Mouse (Mus musculus) hindbrain, embryonic 14.5 days (tissue): ENCODE measurements around the gene Oprd1. TPM values are rescaled to one million over a fixed set of nuclear protein-coding genes. Genes with fewer than 3 reads are reported as not detected.
A peak's percentile ranks its signal among the peaks of the same experiment; 100 is the strongest.

ENCODE experiments used
- ATAC-seq: fragments of 200-750 bp; cut with Nextera tagmentation; 2 replicates; pipeline ENCODE4 v1.8.0; 2017; ENCODE audit warnings: moderate number of reproducible peaks, mild to moderate bottlenecking, moderate TSS enrichment, moderate library complexity; ENCODE audit not compliant: low FRiP score
- DNase-seq: peaks from one replicate; pipeline ENCODE4 v3.0.0-alpha.2; 2015; ENCODE audit warnings: low spot score
- H3K27ac ChIP-seq: fragments of 300-500 bp; sonication (generic); 2 replicates; pipeline ENCODE4 v1.5.1; 2014; ENCODE audit warnings: mild to moderate bottlenecking, moderate library complexity
- H3K27me3 ChIP-seq: fragments of 300-500 bp; sonication (generic); 2 replicates; pipeline ENCODE4 v1.6.1; 2014; ENCODE audit warnings: mild to moderate bottlenecking, low read length, mixed read lengths; ENCODE audit not compliant: control insufficient read depth, insufficient read depth
- H3K36me3 ChIP-seq: fragments of 300-500 bp; sonication (generic); replicated peaks from 2 replicates; pipeline ENCODE4 v1.6.1; 2014; ENCODE audit not compliant: control insufficient read depth, insufficient read depth
- H3K4me1 ChIP-seq: fragments of 300-500 bp; sonication (generic); replicated peaks from 2 replicates; pipeline ENCODE4 v1.6.1; 2014; ENCODE audit warnings: antibody characterized with exemption, low read length, mixed read lengths; ENCODE audit not compliant: control insufficient read depth, insufficient read depth
- H3K4me2 ChIP-seq: fragments of 300-500 bp; sonication (generic); replicated peaks from 2 replicates; pipeline ENCODE4 v1.6.1; 2014; ENCODE audit warnings: mild to moderate bottlenecking, moderate library complexity
- H3K4me3 ChIP-seq: fragments of 300-500 bp; sonication (generic); replicated peaks from 2 replicates; pipeline ENCODE4 v1.5.1; 2014; ENCODE audit warnings: mild to moderate bottlenecking, low read length
- H3K9ac ChIP-seq: fragments of 300-500 bp; sonication (generic); 2 replicates; pipeline ENCODE4 v1.6.1; 2014
- H3K9me3 ChIP-seq: fragments of 300-500 bp; sonication (generic); 2 replicates; pipeline ENCODE4 v1.6.1; 2016; ENCODE audit warnings: low read length; ENCODE audit not compliant: control insufficient read depth
- WGBS: fragments of 180-500 bp; shearing (Covaris S2); extraction: QIAGEN DNeasy Blood & Tissue Kit; methylation state at CpG from one replicate; pipeline ENCODE4 v1.1.7; 2014; 5-methylcytosine and 5-hydroxymethylcytosine counted together
- polyA plus RNA-seq: library from polyadenylated mRNA; unstranded; fragments of >200 nt; fragmentation: Nextera tagmentation; extraction: Ambion mirVana; gene quantifications from 2 replicates; pipeline ENCODE4 v1.2.1, GENCODE M21; 2014

Gene Oprd1
- polyA plus RNA-seq, 1 experiment from 2014 or later = 0.63 TPM

- Histone ChIP-seq H3K9me3 (no peaks in the 10 kb centered on the region), H3K4me3 (no peak overlapping the region)
- 91% methylated on average over 8 of the region's 8 CpGs for WGBS
These were observed 17.2 kb downstream of the Oprd1 start for GRCm38 (mm10) chr4:132127091-132127490.

GRCm38 (mm10) chr4:132123166-132123565 is 21.1 kb downstream of the Oprd1 start:
- ATAC-seq (no peak), DNase-seq (no peak)
- no peak overlapping the region for H3K4me3 ChIP-seq
- no peak overlapping the region for H3K9ac ChIP-seq
- H3K27me3 ChIP-seq = no peaks in the 10 kb centered on the region
- H3K4me2 ChIP-seq = no peak overlapping the region
- no peak overlapping the region for H3K27ac ChIP-seq
- H3K9me3 ChIP-seq = no peaks in the 10 kb centered on the region
- 86% methylated on average over 1 of the region's 1 CpGs for WGBS
- H3K4me1 ChIP-seq = no peaks in the 10 kb centered on the region
- H3K36me3 ChIP-seq = no peaks in the 10 kb centered on the region

More at GRCm38 (mm10) chr4:132127091-132127490, 17.2 kb downstream of the Oprd1 start:
- H3K27ac ChIP-seq = no peak overlapping the region
- no peaks in the 10 kb centered on the region for H3K27me3 ChIP-seq
- ATAC-seq = no peak
- H3K4me1 ChIP-seq = peaks cover 8% of the 10 kb centered on the region; the same call in 1 of the 2 replicates
- no peaks in the 10 kb centered on the region for H3K36me3 ChIP-seq
- no peak overlapping the region for H3K4me2 ChIP-seq
- H3K9ac ChIP-seq = no peak overlapping the region
- DNase-seq = no peak

- H3K9me3 ChIP-seq = no peaks in the 10 kb centered on the region
- H3K4me3 ChIP-seq = no peak overlapping the region
- WGBS = 79% methylated on average over 5 of the region's 5 CpGs
- no peaks in the 10 kb centered on the region for H3K4me1 ChIP-seq
- no peak overlapping the region for H3K27ac ChIP-seq
- H3K27me3 ChIP-seq = no peaks in the 10 kb centered on the region
- H3K4me2 ChIP-seq = no peak overlapping the region
- ATAC-seq (no peak), DNase-seq (no peak)
- no peak overlapping the region for H3K9ac ChIP-seq
- H3K36me3 ChIP-seq = no peaks in the 10 kb centered on the region
These were observed 22.6 kb downstream of the Oprd1 start for GRCm38 (mm10) chr4:132121674-132122073.

- no peaks in the 10 kb centered on the region for H3K9me3 ChIP-seq
- no peak overlapping the region for H3K4me3 ChIP-seq
- 62% methylated on average over 9 of the region's 9 CpGs for WGBS
- H3K36me3 ChIP-seq = no peaks in the 10 kb centered on the region
- no peak overlapping the region for H3K4me2 ChIP-seq
- H3K4me1 ChIP-seq = no peaks in the 10 kb centered on the region
- no peaks in the 10 kb centered on the region for H3K27me3 ChIP-seq
- no peak for DNase-seq
- no peak overlapping the region for H3K27ac ChIP-seq
- no peak for ATAC-seq
- H3K9ac ChIP-seq = no peak overlapping the region
These were observed 24.7 kb downstream of the Oprd1 start for GRCm38 (mm10) chr4:132119566-132119965.

GRCm38 (mm10) chr4:132116315-132116714 is 28.0 kb downstream of the Oprd1 start:
- ATAC-seq (no peak), DNase-seq (no peak)
- H3K9ac ChIP-seq = no peak overlapping the region
- 0 out of 2 replicates have a peak, but pooled peaks cover 6% of the 10 kb centered on the region for H3K27me3 ChIP-seq
- no peak overlapping the region for H3K27ac ChIP-seq
- H3K4me2 ChIP-seq = no peak overlapping the region
- no peaks in the 10 kb centered on the region for H3K36me3 ChIP-seq
- H3K4me1 ChIP-seq = no peaks in the 10 kb centered on the region
- no peak overlapping the region for H3K4me3 ChIP-seq
- H3K9me3 ChIP-seq = no peaks in the 10 kb centered on the region
- 90% methylated on average over 4 of the region's 4 CpGs for WGBS

GRCm38 (mm10) chr4:132113411-132114095 is 30.7 kb downstream of the Oprd1 start:
- no peaks in the 10 kb centered on the region for H3K36me3 ChIP-seq
- DNase-seq = peak; percentile 26
- H3K27me3 ChIP-seq = peaks cover 6% of the 10 kb centered on the region; the same call in 1 of the 2 replicates
- 46% methylated on average over 53 of the region's 53 CpGs for WGBS
- no peak overlapping the region for H3K27ac ChIP-seq
- peak overlapping the region; percentile 54 for H3K4me2 ChIP-seq
- H3K9me3 ChIP-seq = no peaks in the 10 kb centered on the region
- H3K4me1 ChIP-seq = no peaks in the 10 kb centered on the region
- H3K9ac ChIP-seq = peak overlapping the region; percentile 39; the same call in 1 of the 2 replicates
- no peak for ATAC-seq
- peak overlapping the region; percentile 30 for H3K4me3 ChIP-seq

- no peaks in the 10 kb centered on the region for H3K4me1 ChIP-seq
- H3K9me3 ChIP-seq = no peaks in the 10 kb centered on the region
- peaks cover 6% of the 10 kb centered on the region; the same call in 1 of the 2 replicates for H3K27me3 ChIP-seq
- 17% methylated on average over 4 of the region's 4 CpGs for WGBS
- no peak overlapping the region for H3K9ac ChIP-seq
- no peak overlapping the region for H3K27ac ChIP-seq
- no peak overlapping the region for H3K4me3 ChIP-seq
- no peak for ATAC-seq
- H3K36me3 ChIP-seq = no peaks in the 10 kb centered on the region
- DNase-seq = no peak
- no peak overlapping the region for H3K4me2 ChIP-seq
These were observed 33.1 kb downstream of the Oprd1 start for GRCm38 (mm10) chr4:132111227-132111626.

GRCm38 (mm10) chr4:132108221-132108620 is 36.1 kb downstream of the Oprd1 start:
- DNase-seq = no peak
- H3K9ac ChIP-seq = no peak overlapping the region

GRCm38 (mm10) chr4:132101152-132101551 is 43.1 kb downstream of the Oprd1 start:
- Histone ChIP-seq H3K4me1 (no peaks in the 10 kb centered on the region), H3K4me2 (no peak overlapping the region), H3K9ac (no peak overlapping the region), H3K9me3 (no peaks in the 10 kb centered on the region), H3K27me3 (no peaks in the 10 kb centered on the region), H3K4me3 (no peak overlapping the region), H3K27ac (no peak overlapping the region), H3K36me3 (no peaks in the 10 kb centered on the region)
- 29% methylated on average over 3 of the region's 3 CpGs for WGBS
- DNase-seq (peak; percentile 63), ATAC-seq (no peak)

More at GRCm38 (mm10) chr4:132108221-132108620, 36.1 kb downstream of the Oprd1 start:
- H3K4me3 ChIP-seq = no peak overlapping the region
- no peak overlapping the region for H3K4me2 ChIP-seq
- H3K9me3 ChIP-seq = no peaks in the 10 kb centered on the region
- 93% methylated on average over 7 of the region's 7 CpGs for WGBS
- no peak overlapping the region for H3K27ac ChIP-seq
- no peak for ATAC-seq
- H3K4me1 ChIP-seq = no peaks in the 10 kb centered on the region
- H3K36me3 ChIP-seq = no peaks in the 10 kb centered on the region
- peaks cover 1% of the 10 kb centered on the region; the same call in 1 of the 2 replicates for H3K27me3 ChIP-seq
